Mouse (Mus musculus): ENCODE data around the gene Mgat4b.

Gene Mgat4b

DNA sequence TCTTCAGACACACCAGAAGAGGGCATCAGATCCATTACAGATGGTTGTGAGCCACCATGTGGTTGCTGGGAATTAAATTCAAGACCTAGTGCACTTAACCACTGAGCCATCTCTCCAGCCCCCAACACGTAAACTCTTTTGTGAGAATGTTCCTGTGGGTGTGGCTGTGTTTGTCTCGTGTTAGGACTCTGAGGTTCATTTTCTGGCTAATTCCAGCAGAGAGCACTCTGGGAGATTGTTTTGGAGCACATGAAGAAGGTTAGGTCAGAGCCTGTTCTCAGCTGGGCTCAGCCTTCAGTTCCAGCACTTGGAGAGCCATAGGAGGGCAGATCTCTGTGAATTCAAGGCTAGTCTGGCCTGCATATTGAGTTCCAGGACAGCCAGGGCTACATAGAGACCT lies 9.1 kb downstream of the Mgat4b start:
- in situ Hi-C loops (cut with MboI; ENCODE audit: low pct_unique_long_range_greater_than_20kb in 1 of 2, low sequenced_read_pairs in 2 of 2, unreplicated experiment in 1 of 2), result loop anchor here in 1 of 2 experiments (10.0 kb wide), 1 partner anchor 235 kb away; no protein-coding TSS in a partner anchor

DNA sequence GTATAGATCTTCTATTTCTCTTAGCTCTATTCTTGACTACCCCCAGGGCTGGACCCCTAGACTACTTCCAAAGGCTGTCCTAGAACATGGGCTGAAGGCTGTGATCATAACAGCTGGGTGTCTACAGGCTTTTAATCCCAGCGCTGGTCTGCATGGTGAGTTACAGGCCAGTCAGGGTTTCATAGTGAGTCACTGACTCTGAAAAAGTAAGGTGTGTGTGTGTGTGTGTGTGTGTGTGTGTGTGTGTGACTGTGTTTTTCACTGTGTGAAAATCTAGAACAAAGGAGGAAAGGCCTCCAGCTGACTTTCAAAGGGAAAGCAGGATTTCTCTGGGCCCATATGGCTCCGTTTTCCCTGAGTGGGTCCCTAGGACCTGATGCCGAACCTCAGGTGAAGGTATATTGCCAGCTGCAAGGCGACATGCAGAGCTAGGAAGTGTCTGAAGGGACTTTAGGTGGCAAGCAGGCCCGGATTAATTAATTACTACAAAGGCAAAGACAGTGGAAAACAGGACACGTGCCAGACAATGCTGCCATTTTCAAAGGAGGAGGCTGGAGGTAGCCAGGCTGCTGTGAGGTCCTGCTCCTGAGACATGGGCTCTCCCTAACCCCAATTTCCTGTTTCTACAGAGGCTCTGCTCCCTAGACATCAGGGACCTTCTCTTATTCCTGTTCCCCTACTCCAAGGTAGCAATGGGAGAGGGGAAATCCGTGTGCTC lies 12.0 kb downstream of the Mgat4b start:
- in situ Hi-C loops (cut with MboI; ENCODE audit: low pct_unique_long_range_greater_than_20kb in 1 of 2, low sequenced_read_pairs in 2 of 2, unreplicated experiment in 1 of 2), result loop anchor here in 1 of 2 experiments (10.0 kb wide), 1 partner anchor 238 kb away; no protein-coding TSS in a partner anchor

- in situ Hi-C loops (cut with MboI; ENCODE audit: low pct_unique_long_range_greater_than_20kb in 1 of 2, low sequenced_read_pairs in 2 of 2, unreplicated experiment in 1 of 2), result loop anchor here in 1 of 2 experiments (10.0 kb wide), 1 partner anchor 239 kb away; no protein-coding TSS in a partner anchor
Observed at GRCm38 (mm10) chr11:50223783-50224662, 13.3 kb downstream of the Mgat4b start.

DNA sequence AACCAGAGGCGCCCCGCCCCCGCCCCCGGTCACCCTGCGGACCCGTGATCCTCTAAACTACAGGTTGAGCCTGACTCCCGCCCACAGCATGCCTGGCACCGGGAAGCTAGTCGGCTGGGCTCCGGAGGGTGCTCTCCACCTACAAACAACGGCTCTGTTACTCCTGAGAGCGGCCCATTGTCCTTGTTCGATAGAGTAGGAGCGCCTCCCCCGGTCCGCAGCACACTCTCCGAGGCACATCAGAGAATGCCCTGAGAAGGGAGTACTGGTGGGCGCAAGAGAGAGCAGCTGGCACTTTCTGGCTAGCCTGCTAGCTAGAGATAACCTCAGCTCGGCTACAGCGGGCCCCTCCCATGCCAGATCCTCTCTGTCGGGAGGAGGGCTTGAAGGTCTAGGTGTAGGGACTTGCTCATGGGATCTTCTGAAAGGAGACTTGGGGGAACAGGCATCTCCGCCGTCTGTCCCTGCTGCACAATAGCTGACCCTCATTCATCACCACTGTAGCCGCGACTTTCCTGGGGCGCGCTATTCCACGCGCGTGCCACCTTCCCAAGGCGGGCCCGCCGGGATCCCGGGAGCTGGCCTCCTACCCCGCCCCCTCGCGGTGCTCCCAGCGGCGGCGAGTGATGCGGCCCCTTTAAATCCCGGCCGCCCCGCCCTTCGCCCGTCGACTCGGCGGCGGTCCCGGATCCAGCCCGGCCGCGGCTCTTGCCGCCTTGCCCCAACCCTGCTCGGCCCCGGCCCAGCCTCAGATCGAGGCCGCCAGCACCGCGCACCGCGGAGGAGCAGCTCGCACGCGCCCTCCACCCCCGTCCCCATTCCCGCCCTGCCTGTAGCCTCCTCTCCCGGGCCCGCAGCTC lies 14.2 kb downstream of the Mgat4b start:
- in situ Hi-C loops (cut with MboI; ENCODE audit: low pct_unique_long_range_greater_than_20kb in 1 of 2, low sequenced_read_pairs in 2 of 2, unreplicated experiment in 1 of 2), result loop anchor here in 1 of 2 experiments (10.0 kb wide), 1 partner anchor 240 kb away; no protein-coding TSS in a partner anchor

DNA sequence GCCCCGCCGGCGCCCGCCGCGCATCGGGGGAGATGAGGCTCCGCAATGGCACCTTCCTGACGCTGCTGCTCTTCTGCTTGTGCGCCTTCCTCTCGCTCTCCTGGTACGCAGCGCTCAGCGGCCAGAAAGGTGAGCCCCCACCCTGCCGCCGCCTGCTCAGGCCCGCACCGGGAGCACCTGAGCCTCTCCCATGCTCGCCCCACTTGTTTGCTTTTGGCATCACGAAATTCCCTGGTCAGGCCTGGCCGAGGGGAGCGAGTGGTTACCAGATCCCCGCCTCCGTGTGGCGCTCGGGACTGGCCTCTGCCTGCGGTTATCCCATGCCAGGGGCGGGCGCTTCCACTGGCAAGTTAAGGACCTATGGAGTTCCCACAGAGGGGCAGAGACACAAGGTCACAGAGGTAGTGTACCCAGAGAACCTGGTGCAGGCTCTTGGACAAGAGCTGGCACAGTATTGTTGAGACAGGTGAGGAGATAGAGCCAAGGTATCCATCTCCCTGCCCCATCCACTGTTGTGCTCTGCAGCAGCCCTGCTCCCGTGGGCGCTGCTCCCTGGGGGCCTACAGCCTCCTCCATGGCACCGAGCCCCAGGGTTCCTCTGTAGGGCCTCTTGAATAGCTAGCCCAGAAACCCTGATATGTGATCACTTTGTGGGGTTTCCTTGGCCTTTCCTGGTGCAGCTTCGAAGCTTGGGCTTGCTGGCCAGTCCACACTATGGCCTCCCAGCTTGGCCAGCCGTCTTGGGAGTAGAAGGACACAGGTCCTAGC lies 15.1 kb downstream of the Mgat4b start:
- in situ Hi-C loops (cut with MboI; ENCODE audit: low pct_unique_long_range_greater_than_20kb in 1 of 2, low sequenced_read_pairs in 2 of 2, unreplicated experiment in 1 of 2), result loop anchor here in 1 of 2 experiments (10.0 kb wide), 1 partner anchor 241 kb away; no protein-coding TSS in a partner anchor

DNA sequence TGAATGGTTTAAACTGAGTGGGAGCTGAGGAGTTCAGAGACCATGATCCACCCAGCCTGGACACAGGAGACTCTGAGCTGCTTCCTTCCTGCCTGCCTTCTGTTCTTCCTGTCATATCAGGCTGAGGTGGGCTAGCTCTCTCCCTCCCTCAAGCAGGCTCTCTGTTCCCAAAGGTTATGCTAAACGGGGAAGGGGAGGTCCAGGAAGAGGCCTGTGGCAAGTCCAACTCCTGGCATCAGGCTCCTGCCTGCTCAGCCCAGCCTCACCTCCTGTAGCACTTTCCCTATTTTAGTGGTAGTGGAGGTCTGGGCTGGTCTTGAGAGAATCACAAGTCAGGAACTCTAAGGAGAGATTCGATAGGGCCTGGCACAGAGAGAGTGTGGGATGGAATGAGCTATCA lies 15.7 kb downstream of the Mgat4b start:
- in situ Hi-C loops (cut with MboI; ENCODE audit: low pct_unique_long_range_greater_than_20kb in 1 of 2, low sequenced_read_pairs in 2 of 2, unreplicated experiment in 1 of 2), result loop anchor here in 1 of 2 experiments (10.0 kb wide), 1 partner anchor 242 kb away; no protein-coding TSS in a partner anchor

GRCm38 (mm10) chr11:50227226-50227625 lies 16.5 kb downstream of the Mgat4b start:
- in situ Hi-C loops (cut with MboI; ENCODE audit: low pct_unique_long_range_greater_than_20kb in 1 of 2, low sequenced_read_pairs in 2 of 2, unreplicated experiment in 1 of 2), result loop anchor here in 1 of 2 experiments (10.0 kb wide), 1 partner anchor 242 kb away; no protein-coding TSS in a partner anchor

GRCm38 (mm10) chr11:50227736-50228135 lies 17.0 kb downstream of the Mgat4b start:
- in situ Hi-C loops (cut with MboI; ENCODE audit: low pct_unique_long_range_greater_than_20kb in 1 of 2, low sequenced_read_pairs in 2 of 2, unreplicated experiment in 1 of 2), result loop anchor here in 1 of 2 experiments (10.0 kb wide), 1 partner anchor 243 kb away; no protein-coding TSS in a partner anchor

GRCm38 (mm10) chr11:50228772-50229171 lies 18.1 kb downstream of the Mgat4b start:
- in situ Hi-C loops (cut with MboI; ENCODE audit: low pct_unique_long_range_greater_than_20kb in 1 of 2, low sequenced_read_pairs in 2 of 2, unreplicated experiment in 1 of 2), result loop anchor here in 1 of 2 experiments (10.0 kb wide), 1 partner anchor 244 kb away; no protein-coding TSS in a partner anchor

DNA sequence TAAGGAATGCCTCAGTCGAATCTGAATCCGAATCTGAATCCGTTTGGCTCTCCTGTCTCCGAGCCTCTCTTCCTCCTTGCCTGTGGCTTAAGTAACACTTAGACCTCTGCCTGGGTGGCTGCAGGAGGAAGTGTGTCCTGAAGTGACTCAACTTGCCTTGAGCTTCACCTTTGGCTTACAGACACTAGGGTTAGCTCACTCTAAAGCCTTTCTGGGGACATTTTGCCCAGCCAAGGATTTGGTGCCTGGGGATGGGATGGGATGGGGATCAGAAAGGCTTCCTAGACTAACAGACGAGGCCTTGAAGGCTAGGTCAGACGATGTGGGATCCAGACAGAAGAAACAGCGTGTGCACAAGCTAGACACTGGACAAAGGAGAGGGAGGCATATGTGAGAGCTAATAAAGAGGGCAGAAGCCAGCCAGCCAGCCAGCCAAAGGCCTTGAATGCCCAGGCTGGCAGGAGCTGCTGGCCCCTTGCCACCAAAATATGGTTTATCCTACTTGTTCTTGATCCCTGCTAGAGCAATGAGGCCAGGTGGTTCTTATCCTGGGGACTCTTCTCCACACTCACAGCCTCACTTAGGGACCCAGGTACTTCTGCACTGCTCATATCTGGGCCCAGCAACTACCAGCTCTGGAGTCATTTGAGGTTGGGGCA lies 18.7 kb downstream of the Mgat4b start:
- in situ Hi-C loops (cut with MboI; ENCODE audit: low pct_unique_long_range_greater_than_20kb in 1 of 2, low sequenced_read_pairs in 2 of 2, unreplicated experiment in 1 of 2), result loop anchor here in 1 of 2 experiments (10.0 kb wide), 1 partner anchor 245 kb away; no protein-coding TSS in a partner anchor

GRCm38 (mm10) chr11:50230481-50231304 lies 20.0 kb downstream of the Mgat4b start:
- in situ Hi-C loops (cut with MboI; ENCODE audit: low pct_unique_long_range_greater_than_20kb in 1 of 2, low sequenced_read_pairs in 2 of 2, unreplicated experiment in 1 of 2), result no loop called here

GRCm38 (mm10) chr11:50231411-50231810 lies 20.7 kb downstream of the Mgat4b start:
- in situ Hi-C loops (cut with MboI; ENCODE audit: low pct_unique_long_range_greater_than_20kb in 1 of 2, low sequenced_read_pairs in 2 of 2, unreplicated experiment in 1 of 2), result no loop called here

- in situ Hi-C loops (cut with MboI; ENCODE audit: low pct_unique_long_range_greater_than_20kb in 1 of 2, low sequenced_read_pairs in 2 of 2, unreplicated experiment in 1 of 2), result no loop called here
Observed at GRCm38 (mm10) chr11:50233022-50233421, 22.3 kb downstream of the Mgat4b start.

DNA sequence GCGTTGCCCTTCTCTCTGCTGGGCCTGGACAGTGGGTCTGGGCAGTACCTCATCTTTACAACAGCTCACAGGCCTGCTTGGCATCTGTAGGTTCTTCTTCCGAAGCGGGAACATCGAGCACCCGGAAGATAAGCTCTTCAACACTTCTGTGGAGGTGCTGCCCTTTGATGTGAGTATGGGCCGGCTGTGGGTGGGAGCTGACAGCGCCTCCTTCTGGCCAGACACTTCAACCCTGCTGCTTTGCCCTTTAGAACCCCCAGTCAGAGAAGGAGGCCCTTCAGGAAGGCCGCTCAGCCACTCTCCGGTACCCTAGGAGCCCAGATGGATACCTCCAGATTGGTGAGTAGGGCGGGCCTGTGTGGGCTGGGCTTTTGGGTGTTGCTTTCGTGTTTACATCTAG lies 23.3 kb downstream of the Mgat4b start:
- in situ Hi-C loops (cut with MboI; ENCODE audit: low pct_unique_long_range_greater_than_20kb in 1 of 2, low sequenced_read_pairs in 2 of 2, unreplicated experiment in 1 of 2), result no loop called here

DNA sequence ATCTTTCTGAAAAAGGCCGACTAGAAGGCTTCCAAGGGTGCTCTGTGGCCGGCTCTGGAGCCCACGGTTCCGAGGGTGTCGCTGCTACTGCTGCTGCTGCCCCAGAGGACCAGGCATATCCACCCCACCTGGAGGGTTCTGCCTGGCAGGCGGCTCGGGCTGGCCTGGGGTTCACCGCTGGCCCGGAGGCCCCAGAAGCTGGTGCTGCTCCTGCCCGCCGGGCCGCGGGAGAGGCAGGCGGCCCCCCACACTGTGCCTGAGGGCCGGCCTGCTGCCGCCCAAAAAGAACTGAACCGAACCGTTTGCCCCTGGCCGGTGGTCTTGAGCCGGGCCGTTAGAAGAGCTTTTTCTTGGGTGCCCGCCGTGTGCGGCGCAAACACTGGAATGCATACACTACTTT lies 23.9 kb downstream of the Mgat4b start:
- in situ Hi-C loops (cut with MboI; ENCODE audit: low pct_unique_long_range_greater_than_20kb in 1 of 2, low sequenced_read_pairs in 2 of 2, unreplicated experiment in 1 of 2), result no loop called here

DNA sequence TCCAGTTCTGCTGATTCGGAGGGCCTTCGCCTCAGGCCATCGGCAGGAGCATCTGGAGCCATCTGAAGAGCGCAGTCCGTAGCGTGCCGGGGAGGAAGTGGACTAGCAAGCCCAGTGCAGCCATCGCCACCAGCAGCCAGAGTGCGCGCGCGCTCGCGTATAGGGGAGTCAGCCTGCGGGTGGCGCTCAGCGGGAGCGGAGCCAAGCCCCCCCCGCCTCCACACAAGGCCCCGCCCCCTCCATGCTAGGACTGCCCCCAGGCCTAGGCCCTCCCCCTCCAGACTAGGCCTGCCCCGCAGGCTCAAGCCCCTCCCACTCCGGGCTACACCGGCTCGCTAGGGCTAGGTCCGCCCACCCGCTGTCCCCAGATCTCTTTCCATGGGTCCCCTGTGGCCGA lies 25.8 kb downstream of the Mgat4b start:
- in situ Hi-C loops (cut with MboI; ENCODE audit: low pct_unique_long_range_greater_than_20kb in 1 of 2, low sequenced_read_pairs in 2 of 2, unreplicated experiment in 1 of 2), result no loop called here
